Mouse (Mus musculus): ENCODE results near the gene Exoc3. TPM values are rescaled to one million over a fixed set of nuclear protein-coding genes. Genes with fewer than 3 reads are reported as not detected.

Gene Exoc3
- total and polyA plus RNA-seq, 2 experiments: 18.4 to 24.0 TPM

- Histone ChIP-seq H3K36me3 (ENCODE audit: control insufficient read depth, insufficient read depth, low read length) (no peaks in the 10 kb centered on the region), H3K27me3 (ENCODE audit: control insufficient read depth, insufficient read depth, low read length) (no peaks in the 10 kb centered on the region), H3K4me3 (ENCODE audit: insufficient read depth, low read depth, low read length) (no peak overlapping the region), H3K27ac (replicated peaks; ENCODE audit: insufficient read depth, low read depth, low read length) (no peak overlapping the region), H3K9ac (ENCODE audit: low read depth, low read length) (no peak overlapping the region), H3K4me1 (ENCODE audit: control insufficient read depth, insufficient read depth, low read length) (no peaks in the 10 kb centered on the region), H3K79me2 (ENCODE audit: control insufficient read depth, insufficient read depth, low read length) (no peaks in the 10 kb centered on the region)
- DNase-seq (ENCODE audit: extremely low read depth, low read depth, low spot score): no peak
- WGBS: 93% methylated on average over 3 of the region's 3 CpGs
- TF ChIP-seq POLR2A (IDR thresholded peaks at IDR 0.05; ENCODE audit: extremely low read depth, insufficient read depth, low read length) (no peak), CTCF (IDR thresholded peaks at IDR 0.05; ENCODE audit: low read depth, low read length) (no peak)
These were observed 62.4 kb downstream of the Exoc3 start for GRCm38 (mm10) chr13:74145983-74146622.

- WGBS: 89% methylated on average over 7 of the region's 7 CpGs
- Histone ChIP-seq H3K4me1 (ENCODE audit: control insufficient read depth, insufficient read depth, low read length) (no peaks in the 10 kb centered on the region), H3K79me2 (ENCODE audit: control insufficient read depth, insufficient read depth, low read length) (no peaks in the 10 kb centered on the region), H3K4me3 (ENCODE audit: insufficient read depth, low read depth, low read length) (no peak overlapping the region), H3K9ac (ENCODE audit: low read depth, low read length) (no peak overlapping the region), H3K36me3 (ENCODE audit: control insufficient read depth, insufficient read depth, low read length) (no peaks in the 10 kb centered on the region), H3K27ac (replicated peaks; ENCODE audit: insufficient read depth, low read depth, low read length) (no peak overlapping the region), H3K27me3 (ENCODE audit: control insufficient read depth, insufficient read depth, low read length) (no peaks in the 10 kb centered on the region)
- no peak for DNase-seq (ENCODE audit: extremely low read depth, low read depth, low spot score)
- no peak for TF ChIP-seq POLR2A (IDR thresholded peaks at IDR 0.05; ENCODE audit: extremely low read depth, insufficient read depth, low read length)
- TF ChIP-seq CTCF (IDR thresholded peaks at IDR 0.05; ENCODE audit: low read depth, low read length): no peak
These were observed 64.2 kb downstream of the Exoc3 start for GRCm38 (mm10) chr13:74144120-74144884.

- Histone ChIP-seq H3K27me3 (ENCODE audit: control insufficient read depth, insufficient read depth, low read length) (no peaks in the 10 kb centered on the region), H3K4me3 (ENCODE audit: insufficient read depth, low read depth, low read length) (no peak overlapping the region), H3K79me2 (ENCODE audit: control insufficient read depth, insufficient read depth, low read length) (no peaks in the 10 kb centered on the region), H3K9ac (ENCODE audit: low read depth, low read length) (no peak overlapping the region), H3K36me3 (ENCODE audit: control insufficient read depth, insufficient read depth, low read length) (no peaks in the 10 kb centered on the region), H3K27ac (replicated peaks; ENCODE audit: insufficient read depth, low read depth, low read length) (no peak overlapping the region), H3K4me1 (ENCODE audit: control insufficient read depth, insufficient read depth, low read length) (no peaks in the 10 kb centered on the region)
- 85% methylated on average over 3 of the region's 3 CpGs for WGBS
- TF ChIP-seq CTCF (IDR thresholded peaks at IDR 0.05; ENCODE audit: low read depth, low read length) (no peak), POLR2A (IDR thresholded peaks at IDR 0.05; ENCODE audit: extremely low read depth, insufficient read depth, low read length) (no peak)
- DNase-seq (ENCODE audit: extremely low read depth, low read depth, low spot score): no peak
These were observed 65.2 kb downstream of the Exoc3 start for GRCm38 (mm10) chr13:74143282-74143681.

GRCm38 (mm10) chr13:74140793-74141192, 67.7 kb downstream of the Exoc3 start:
- Histone ChIP-seq H3K27me3 (ENCODE audit: control insufficient read depth, insufficient read depth, low read length) (no peaks in the 10 kb centered on the region), H3K9ac (ENCODE audit: low read depth, low read length) (no peak overlapping the region), H3K4me1 (ENCODE audit: control insufficient read depth, insufficient read depth, low read length) (no peaks in the 10 kb centered on the region), H3K36me3 (ENCODE audit: control insufficient read depth, insufficient read depth, low read length) (no peaks in the 10 kb centered on the region), H3K79me2 (ENCODE audit: control insufficient read depth, insufficient read depth, low read length) (no peaks in the 10 kb centered on the region), H3K27ac (replicated peaks; ENCODE audit: insufficient read depth, low read depth, low read length) (no peak overlapping the region), H3K4me3 (ENCODE audit: insufficient read depth, low read depth, low read length) (no peak overlapping the region)
- 80% methylated on average over 6 of the region's 6 CpGs for WGBS
- TF ChIP-seq CTCF (IDR thresholded peaks at IDR 0.05; ENCODE audit: low read depth, low read length) (no peak), POLR2A (IDR thresholded peaks at IDR 0.05; ENCODE audit: extremely low read depth, insufficient read depth, low read length) (no peak)
- no peak for DNase-seq (ENCODE audit: extremely low read depth, low read depth, low spot score)

- Histone ChIP-seq H3K27ac (replicated peaks; ENCODE audit: insufficient read depth, low read depth, low read length) (no peak overlapping the region), H3K79me2 (ENCODE audit: control insufficient read depth, insufficient read depth, low read length) (no peaks in the 10 kb centered on the region), H3K9ac (ENCODE audit: low read depth, low read length) (no peak overlapping the region), H3K4me3 (ENCODE audit: insufficient read depth, low read depth, low read length) (no peak overlapping the region), H3K4me1 (ENCODE audit: control insufficient read depth, insufficient read depth, low read length) (no peaks in the 10 kb centered on the region), H3K27me3 (ENCODE audit: control insufficient read depth, insufficient read depth, low read length) (no peaks in the 10 kb centered on the region), H3K36me3 (ENCODE audit: control insufficient read depth, insufficient read depth, low read length) (no peaks in the 10 kb centered on the region)
- WGBS: 87% methylated on average over 7 of the region's 7 CpGs
- TF ChIP-seq CTCF (IDR thresholded peaks at IDR 0.05; ENCODE audit: low read depth, low read length): no peak
- no peak for TF ChIP-seq POLR2A (IDR thresholded peaks at IDR 0.05; ENCODE audit: extremely low read depth, insufficient read depth, low read length)
- DNase-seq (ENCODE audit: extremely low read depth, low read depth, low spot score): no peak
These were observed 69.5 kb downstream of the Exoc3 start for GRCm38 (mm10) chr13:74138906-74139647.

All from liver, adult 2 months (tissue).